Mouse (Mus musculus) B cell, adult (primary cell): Measurements from ENCODE around the gene Ak3. TPM values are rescaled to one million over a fixed set of nuclear protein-coding genes. Genes with fewer than 3 reads are reported as not detected.

Experiments
- total RNA-seq: library from RNA; stranded (reverse); gene quantifications from 4 replicates; pipeline ENCODE4 v1.2.4, GENCODE M21; 2023; ENCODE audit not compliant: inconsistent age

The Ak3 gene
- 17.7 to 21.3 TPM (median 18.6 TPM) in 4 replicates for total RNA-seq

DNA sequence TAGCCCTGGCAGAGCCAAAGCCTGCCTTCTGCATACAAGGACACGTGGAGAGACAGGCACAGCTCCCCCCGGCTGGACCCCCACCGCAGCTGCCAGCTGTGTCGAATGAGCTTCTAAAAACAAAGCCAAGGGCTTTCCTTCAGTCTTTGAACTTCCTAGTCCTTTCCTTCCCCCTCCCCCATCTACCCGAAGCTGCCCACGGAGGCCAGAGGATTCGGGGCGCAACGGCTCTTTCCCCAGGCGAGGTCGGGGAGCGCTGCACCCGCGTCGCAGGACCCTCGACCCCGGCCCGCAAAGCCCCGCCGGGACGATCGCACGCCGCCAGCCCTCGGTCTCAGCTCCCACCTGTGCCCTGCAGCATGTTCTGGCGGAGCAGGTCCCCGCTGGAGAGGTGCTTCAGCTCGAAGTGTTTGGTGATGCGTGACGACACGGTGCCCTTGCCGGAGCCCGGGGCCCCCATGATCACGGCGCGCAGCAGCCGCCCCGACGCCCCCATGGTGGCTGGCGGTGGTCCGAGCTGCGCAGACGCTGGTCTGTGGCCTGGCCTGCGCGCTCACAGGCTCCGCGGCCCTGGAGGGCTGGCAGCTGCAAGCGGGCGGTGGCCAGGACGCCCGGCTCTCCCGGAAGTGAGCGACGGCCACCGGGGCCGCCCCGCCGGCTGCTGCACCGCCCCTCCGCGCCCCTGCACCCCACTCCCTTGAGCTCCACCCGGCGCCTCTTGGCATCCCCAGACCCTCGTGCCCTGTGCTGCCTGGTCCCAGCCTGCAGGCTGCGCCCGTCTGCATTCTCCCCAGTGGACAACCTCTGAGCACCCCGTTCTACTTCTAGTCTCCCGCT lies at the start of gene Ak3:
Ak3 (minus strand) TSS at position 628 of the 837 bp plus-strand sequence.

DNA sequence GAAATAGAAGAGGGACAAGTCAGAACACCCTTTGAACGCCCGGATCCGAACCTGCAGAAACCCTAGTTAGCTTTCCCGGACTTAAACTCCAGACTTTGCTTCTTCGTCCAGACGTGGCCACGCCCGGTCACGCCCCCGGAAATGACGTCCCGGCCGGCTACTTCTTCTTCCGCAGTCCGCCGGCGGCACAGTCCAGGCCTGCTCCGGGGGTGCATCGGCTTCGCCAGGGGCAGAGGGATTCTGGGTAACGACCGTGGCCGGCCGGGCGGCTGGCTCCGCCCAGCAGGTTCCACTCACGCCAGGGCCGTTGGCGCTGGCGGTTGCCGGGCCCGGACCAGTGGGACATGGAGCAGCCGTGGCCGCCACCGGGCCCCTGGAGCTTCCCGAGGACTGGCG lies 57.6 kb downstream of the Ak3 start, which contains the start of gene Cdc37l1:
Cdc37l1 (plus strand) TSS at position 159 of the 396 bp plus-strand sequence.

Other genes with a start within 250 kb of the Ak3 start
- 0.45 TPM in 2 of 4 replicates, not detected in the others for gene Slc1a1, start 212.9 kb downstream of the Ak3 start, total RNA-seq
- 8.5 to 9.5 TPM (median 8.9 TPM) in 4 replicates for gene Plpp6, start 84.0 kb downstream of the Ak3 start, total RNA-seq
- gene 4430402I18Rik, start 80.2 kb downstream of the Ak3 start, total RNA-seq, result 0.32 to 1.4 TPM (median 0.74 TPM) in 3 of 4 replicates, not detected in the other
- gene Cdc37l1, start 57.6 kb downstream of the Ak3 start, total RNA-seq, result 53.4 to 62.9 TPM (median 55.5 TPM) in 4 replicates
- gene Rcl1, start 53.4 kb upstream of the Ak3 start, total RNA-seq, result 18.0 to 23.4 TPM (median 19.9 TPM) in 4 replicates
- gene Jak2, start 203.9 kb upstream of the Ak3 start, total RNA-seq, result 55.9 to 65.1 TPM (median 58.8 TPM) in 4 replicates